10 mouse cellular contexts compared by ENCODE assay signal in the genomic region with DNA sequence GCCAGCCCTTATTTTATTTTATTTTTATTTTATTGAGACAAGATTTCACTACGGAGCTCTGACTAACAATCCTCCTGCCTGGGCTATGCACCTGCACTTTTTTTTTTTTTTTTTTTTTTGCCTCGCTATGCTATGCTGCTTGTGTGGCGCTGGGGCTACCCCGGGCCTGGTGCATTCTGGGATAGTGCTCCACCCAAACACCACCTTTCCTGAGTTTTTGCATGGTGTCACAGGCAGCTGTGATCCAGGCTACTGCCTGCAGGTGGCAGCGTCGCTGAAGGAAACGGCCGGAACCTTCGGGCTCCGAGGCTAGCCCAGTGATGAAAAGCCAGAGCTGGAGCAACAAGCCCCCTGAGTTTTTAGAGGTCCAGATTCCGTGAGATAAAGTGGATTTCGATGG. TPM values are rescaled to one million over a fixed set of nuclear protein-coding genes. Genes with fewer than 3 reads are reported as not detected.
DNase-seq lines count a peak whose midpoint lies in the region; ATAC-seq and TF ChIP-seq lines count a peak whose summit lies in the region.
"Had no signal": no experiment of that assay in that cellular context is flagged by ENCODE, and none has a peak within 500 bp of the region (broad histone marks: within the 10 kb centered on the region; RNA-seq: fewer than 3 reads in every experiment).

No protein-coding gene starts in this region.

- no peaks in the 10 kb centered on the region for H3K9me3 ChIP-seq in hindbrain, embryonic 11.5 days (ENCODE audit: control insufficient read depth, low read length)
- H3K9me3 ChIP-seq in hindbrain, embryonic 13.5 days: no peaks in the 10 kb centered on the region
- no peaks in the 10 kb centered on the region for H3K9me3 ChIP-seq in embryonic facial prominence, embryonic 14.5 days (ENCODE audit: control insufficient read depth, low read length)
- H3K9me3 ChIP-seq: midbrain, embryonic 12.5 days had no signal

- no peak overlapping the region for H3K4me2 ChIP-seq in hindbrain, embryonic 11.5 days (replicated peaks; ENCODE audit: low read depth, low read length)
- no peak overlapping the region for H3K4me2 ChIP-seq in hindbrain, embryonic 13.5 days
- H3K4me2 ChIP-seq in embryonic facial prominence, embryonic 14.5 days (ENCODE audit: low read depth, low read length): no peak overlapping the region

- TF ChIP-seq CTCF in C2C12 (IDR thresholded peaks at IDR 0.05; ENCODE audit: control insufficient read depth, insufficient read depth, insufficient read length): peak; percentile 71
- TF ChIP-seq CTCF in olfactory bulb, adult 2 months (IDR thresholded peaks at IDR 0.05; ENCODE audit: insufficient read depth, low read depth, low read length): peak; percentile 67; the same call in 1 of the 2 replicates

- DNase-seq in hindbrain, embryonic 11.5 days (ENCODE audit: low spot score): peak; percentile 70
- peak; percentile 92 for DNase-seq in ZHBTc4 (ENCODE audit: low read depth, low spot score)
- peak; percentile 63 for DNase-seq in embryonic facial prominence, embryonic 14.5 days (ENCODE audit: low spot score)
- peak; percentile 78 for DNase-seq in liver
- no peak for DNase-seq in ovary, postnatal 10 days (ENCODE audit: low spot score)

- H3K4me1 ChIP-seq in hindbrain, embryonic 11.5 days (replicated peaks; ENCODE audit: control insufficient read depth, insufficient read depth, low read length): no peaks in the 10 kb centered on the region; the same call in none of the 2 replicates
- H3K4me1 ChIP-seq in hindbrain, embryonic 13.5 days (replicated peaks): peaks cover 31% of the 10 kb centered on the region
- peaks cover 6% of the 10 kb centered on the region for H3K4me1 ChIP-seq in embryonic facial prominence, embryonic 14.5 days (ENCODE audit: control insufficient read depth, insufficient read depth, low read length)
- peaks cover 41% of the 10 kb centered on the region for H3K4me1 ChIP-seq in olfactory bulb, adult 2 months (ENCODE audit: control insufficient read depth, insufficient read depth, low read length)

- peaks cover 3% of the 10 kb centered on the region; the same call in 1 of the 2 replicates for H3K27me3 ChIP-seq in hindbrain, embryonic 11.5 days (ENCODE audit: control insufficient read depth, insufficient read depth, low read length)
- H3K27me3 ChIP-seq in hindbrain, embryonic 13.5 days: peaks cover 18% of the 10 kb centered on the region
- H3K27me3 ChIP-seq in C2C12 (ENCODE audit: control insufficient read depth, insufficient read depth, insufficient read length): peaks cover 19% of the 10 kb centered on the region
- peaks cover 13% of the 10 kb centered on the region for H3K27me3 ChIP-seq in embryonic facial prominence, embryonic 14.5 days (replicated peaks; ENCODE audit: control insufficient read depth, insufficient read depth, low read length)

- H3K27ac ChIP-seq in hindbrain, embryonic 11.5 days (ENCODE audit: low read depth, low read length): no peak overlapping the region
- H3K27ac ChIP-seq in hindbrain, embryonic 13.5 days: no peak overlapping the region
- H3K27ac ChIP-seq in embryonic facial prominence, embryonic 14.5 days (replicated peaks; ENCODE audit: low read depth, low read length): no peak overlapping the region
- H3K27ac ChIP-seq in olfactory bulb, adult 2 months (ENCODE audit: insufficient read depth, low read depth, low read length): no peak overlapping the region
- H3K27ac ChIP-seq: midbrain, embryonic 12.5 days had no signal

- no peak for TF ChIP-seq POLR2A in olfactory bulb, adult 2 months (IDR thresholded peaks at IDR 0.05; ENCODE audit: insufficient read depth, low read depth, low read length)

- no peak overlapping the region for H3K4me3 ChIP-seq in hindbrain, embryonic 11.5 days (ENCODE audit: low read depth, low read length)
- no peak overlapping the region for H3K4me3 ChIP-seq in hindbrain, embryonic 13.5 days
- H3K4me3 ChIP-seq in C2C12 (ENCODE audit: insufficient read depth, poor library complexity, severe bottlenecking): no peak overlapping the region
- no peak overlapping the region for H3K4me3 ChIP-seq in embryonic facial prominence, embryonic 14.5 days (ENCODE audit: low read depth, low read length)
- no peak overlapping the region for H3K4me3 ChIP-seq in olfactory bulb, adult 2 months (ENCODE audit: insufficient read depth, low read depth, low read length)
- H3K4me3 ChIP-seq: erythroblast, embryonic 14.5 days; midbrain, embryonic 12.5 days had no signal

- no peaks in the 10 kb centered on the region for H3K79me3 ChIP-seq in C2C12 (ENCODE audit: low read depth)

- no peaks in the 10 kb centered on the region for H3K79me2 ChIP-seq in C2C12 (ENCODE audit: control insufficient read depth, insufficient read depth)

- no peaks in the 10 kb centered on the region for H3K36me3 ChIP-seq in hindbrain, embryonic 11.5 days (ENCODE audit: control insufficient read depth, insufficient read depth, low read length)
- no peaks in the 10 kb centered on the region for H3K36me3 ChIP-seq in hindbrain, embryonic 13.5 days
- no peaks in the 10 kb centered on the region for H3K36me3 ChIP-seq in C2C12 (ENCODE audit: control insufficient read depth, insufficient read depth)
- no peaks in the 10 kb centered on the region for H3K36me3 ChIP-seq in embryonic facial prominence, embryonic 14.5 days (ENCODE audit: control insufficient read depth, insufficient read depth, low read length)
- H3K36me3 ChIP-seq: midbrain, embryonic 12.5 days had no signal

- no peak overlapping the region for H3ac ChIP-seq in C2C12 (ENCODE audit: control insufficient read depth, insufficient read length, low read depth)

- no peak overlapping the region for H3K9ac ChIP-seq in hindbrain, embryonic 11.5 days (ENCODE audit: low read depth, low read length)
- H3K9ac ChIP-seq in hindbrain, embryonic 13.5 days: no peak overlapping the region
- no peak overlapping the region for H3K9ac ChIP-seq in embryonic facial prominence, embryonic 14.5 days (ENCODE audit: low read depth, low read length)
- H3K9ac ChIP-seq: midbrain, embryonic 12.5 days had no signal

- ATAC-seq in hindbrain, embryonic 11.5 days (ENCODE audit: low FRiP score): no peak
- no peak for ATAC-seq in hindbrain, embryonic 13.5 days (ENCODE audit: low FRiP score)
- peak; percentile 46; the same call in 1 of the 2 replicates for ATAC-seq in embryonic facial prominence, embryonic 14.5 days (ENCODE audit: low read depth)

- 22% methylated on average over 12 of the region's 12 CpGs for WGBS in hindbrain, embryonic 11.5 days
- 19% methylated on average over 12 of the region's 12 CpGs for WGBS in hindbrain, embryonic 13.5 days
- WGBS in embryonic facial prominence, embryonic 14.5 days: 13% methylated on average over 12 of the region's 12 CpGs
- 9% methylated on average over 12 of the region's 12 CpGs for WGBS in olfactory bulb, adult 2 months

TF ChIP-seq in C2C12, 6 proteins besides CTCF, POLR2A, EP300 and RAD21:
- TF ChIP-seq FOSL1 (IDR thresholded peaks at IDR 0.05; ENCODE audit: insufficient read depth, low read length, poor library complexity, severe bottlenecking): no peak
- no peak for TF ChIP-seq CEBPB (IDR thresholded peaks at IDR 0.05; ENCODE audit: low read depth)
- peak; percentile 47 for TF ChIP-seq MAX (IDR thresholded peaks at IDR 0.05)

RNA-seq across cellular contexts. Expression of a gene that starts 16.0 kb away (rescaled TPM):
- polyA plus RNA-seq in hindbrain, embryonic 11.5 days (2014; fragmentation: Nextera tagmentation; extraction: Ambion mirVana): 6.6 and 7.2 TPM in 2 replicates
- 13.4 and 13.5 TPM in 2 replicates for polyA plus RNA-seq in hindbrain, embryonic 13.5 days (2015; fragmentation: Nextera tagmentation; extraction: Ambion mirVana)
- polyA plus RNA-seq in C2C12 (2012; fragmentation: generic; extraction: Trizol): 0.25 TPM
- polyA plus RNA-seq in embryonic facial prominence, embryonic 14.5 days (2014; fragmentation: Nextera tagmentation; extraction: Ambion mirVana): 5.9 and 8.7 TPM in 2 replicates
- polyA plus RNA-seq in olfactory bulb, adult 2 months (2012; ENCODE audit: insufficient read depth, insufficient read length, low replicate concordance, missing spikeins): not detected in 2 replicates
- polyA plus RNA-seq: erythroblast, embryonic 14.5 days had no signal

RNA-seq across cellular contexts. Expression of a gene that starts 26.7 kb away (rescaled TPM):
- 3.4 and 5.8 TPM in 2 replicates for polyA plus RNA-seq in hindbrain, embryonic 11.5 days (2014; fragmentation: Nextera tagmentation; extraction: Ambion mirVana)
- polyA plus RNA-seq in hindbrain, embryonic 13.5 days (2015; fragmentation: Nextera tagmentation; extraction: Ambion mirVana): 37.5 and 40.2 TPM in 2 replicates
- 0.28 TPM for polyA plus RNA-seq in C2C12 (2012; fragmentation: generic; extraction: Trizol)
- polyA plus RNA-seq in embryonic facial prominence, embryonic 14.5 days (2014; fragmentation: Nextera tagmentation; extraction: Ambion mirVana): 0.95 and 1.1 TPM in 2 replicates
- polyA plus RNA-seq in olfactory bulb, adult 2 months (2012; ENCODE audit: insufficient read depth, insufficient read length, low replicate concordance, missing spikeins): not detected in 2 replicates
- polyA plus RNA-seq: erythroblast, embryonic 14.5 days had no signal

RNA-seq across cellular contexts. Expression of a gene that starts 38.4 kb away (rescaled TPM):
- polyA plus RNA-seq in hindbrain, embryonic 11.5 days (2014; fragmentation: Nextera tagmentation; extraction: Ambion mirVana): 9.2 and 11.0 TPM in 2 replicates
- polyA plus RNA-seq in hindbrain, embryonic 13.5 days (2015; fragmentation: Nextera tagmentation; extraction: Ambion mirVana): 42.3 and 44.0 TPM in 2 replicates
- polyA plus RNA-seq in C2C12 (2012; fragmentation: generic; extraction: Trizol): 11.6 TPM
- 11.9 and 15.4 TPM in 2 replicates for polyA plus RNA-seq in embryonic facial prominence, embryonic 14.5 days (2014; fragmentation: Nextera tagmentation; extraction: Ambion mirVana)
- not detected in 2 replicates for polyA plus RNA-seq in olfactory bulb, adult 2 months (2012; ENCODE audit: insufficient read depth, insufficient read length, low replicate concordance, missing spikeins)

Comparison
In these comparisons a context has a peak if more than half of its experiments do, and no peak if none do; other contexts are left out.
1. RNA of a gene that starts 38.4 kb away (polyA plus RNA-seq): 42.3 to 44.0 TPM in hindbrain, embryonic 13.5 days, 11.9 to 15.4 TPM in embryonic facial prominence, embryonic 14.5 days, 11.6 TPM in C2C12 (single experiment) and 9.2 to 11.0 TPM in hindbrain, embryonic 11.5 days; not detected in olfactory bulb, adult 2 months; every median in the first group is over 10 times any median in the second.